ENCODE assay signal across 22 mouse cellular contexts in the genomic region with DNA sequence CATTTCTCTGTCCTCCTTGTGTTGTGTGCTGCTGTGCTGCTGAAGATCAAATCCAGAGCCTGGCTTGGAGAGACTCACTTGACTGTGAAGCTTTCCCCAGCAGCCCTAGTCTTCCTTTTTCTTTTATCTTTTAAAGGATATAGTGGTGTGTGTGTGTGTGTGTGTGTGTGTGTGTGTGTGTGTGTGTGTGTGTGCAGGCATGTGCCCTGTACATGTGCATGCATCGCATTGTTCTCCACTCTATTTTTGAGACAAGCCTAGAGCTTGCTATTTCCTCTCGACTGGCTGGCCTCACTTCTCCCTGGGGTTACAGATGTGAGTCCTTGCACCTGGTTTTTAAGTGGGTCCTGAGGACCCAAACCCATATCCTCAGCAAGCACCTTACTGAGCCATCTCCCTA.
"Had no signal": no experiment of that assay in that cellular context is flagged by ENCODE, and none has a peak within 500 bp of the region (broad histone marks: within the 10 kb centered on the region; RNA-seq: fewer than 3 reads in every experiment).

No protein-coding gene starts in this region.

- H3K27me3 ChIP-seq: intestine, embryonic 15.5 days; kidney, embryonic 15.5 days; limb, embryonic 13.5 days; liver, embryonic 12.5 days; liver, embryonic 15.5 days; lung, embryonic 15.5 days; megakaryocyte, embryonic 14.5 days; neural tube, embryonic 13.5 days had no signal

- H3K36me3 ChIP-seq: intestine, embryonic 15.5 days; kidney, embryonic 15.5 days; limb, embryonic 10.5 days; limb, embryonic 13.5 days; liver, embryonic 12.5 days; liver, embryonic 15.5 days; lung, embryonic 15.5 days; midbrain, embryonic 10.5 days; neural tube, embryonic 13.5 days had no signal

- DNase-seq: kidney, adult 11 months; kidney, adult 8-10 months; kidney, postnatal 10 days; kidney, postnatal 36 days; liver; lung, adult 18-20 months; lung, postnatal 10 days; lung, postnatal 36 days; midbrain, embryonic 14.5 days; right cerebral cortex, postnatal 14 days; right cerebral cortex, postnatal 4 days had no signal

- H3K4me1 ChIP-seq: limb, embryonic 10.5 days; limb, embryonic 13.5 days; lung, embryonic 15.5 days; neural tube, embryonic 13.5 days had no signal

- H3K4me3 ChIP-seq: intestine, embryonic 15.5 days; kidney, embryonic 15.5 days; limb, embryonic 10.5 days; limb, embryonic 13.5 days; liver, embryonic 12.5 days; liver, embryonic 15.5 days; lung, embryonic 15.5 days; megakaryocyte, embryonic 14.5 days; midbrain, embryonic 10.5 days; neural tube, embryonic 13.5 days had no signal

- H3K27ac ChIP-seq: intestine, embryonic 15.5 days; kidney, embryonic 15.5 days; limb, embryonic 10.5 days; limb, embryonic 13.5 days; liver, embryonic 12.5 days; liver, embryonic 15.5 days; lung, embryonic 15.5 days; midbrain, embryonic 10.5 days; neural tube, embryonic 13.5 days; stomach, postnatal 0 days had no signal
